Mouse (Mus musculus): ENCODE data around the gene Adam1a. TPM values are rescaled to one million over a fixed set of nuclear protein-coding genes. Genes with fewer than 3 reads are reported as not detected.

The Adam1a gene
- polyA plus RNA-seq (2015; fragmentation: Nextera tagmentation; extraction: Ambion mirVana), result 0.33 and 0.48 TPM in 2 replicates

DNA sequence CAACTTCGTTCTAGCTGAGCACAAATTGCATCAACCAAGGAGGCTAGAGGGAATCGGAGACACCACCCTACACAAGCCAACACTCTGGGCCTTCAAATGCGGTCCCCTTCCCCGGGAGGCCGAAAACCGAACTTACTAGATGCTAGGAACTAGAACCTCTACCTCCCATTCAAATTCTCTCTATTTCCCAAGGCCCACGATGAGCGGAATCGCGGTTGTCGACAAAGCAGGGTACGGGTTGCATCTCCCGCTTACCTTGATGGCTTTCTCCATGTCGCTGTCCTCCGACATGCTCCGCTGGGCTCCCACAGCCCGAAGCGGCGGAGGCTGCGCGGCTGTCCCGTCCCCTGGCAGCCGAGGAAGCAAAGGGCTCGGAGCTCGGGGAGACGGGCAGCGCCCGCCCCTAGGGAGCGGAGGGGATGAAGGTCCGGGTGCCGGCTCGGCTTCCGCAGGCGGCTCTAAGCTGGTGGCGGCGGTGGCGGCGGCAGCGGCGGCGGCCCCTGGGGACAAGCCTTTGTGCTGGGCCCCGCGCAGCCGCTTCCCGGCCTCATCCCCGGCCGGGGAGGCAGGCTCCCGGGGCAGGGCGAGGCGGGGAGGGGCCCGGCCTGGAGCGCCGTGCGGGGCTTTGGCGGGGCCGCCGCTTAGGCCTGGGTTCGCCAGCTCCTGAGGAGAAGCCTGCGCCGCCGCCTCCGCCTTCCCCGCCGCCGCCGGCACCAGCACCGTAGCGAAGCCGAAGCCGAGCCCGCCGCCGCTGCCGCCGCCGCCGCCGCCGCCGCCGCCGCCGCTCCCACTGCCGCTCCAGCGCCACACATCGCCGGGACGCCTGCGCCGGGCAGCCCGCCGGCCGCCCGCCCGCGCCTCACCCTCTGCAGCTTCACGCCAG lies at the start of gene Adam1a, which contains the start of gene Gm42878:
Gene Adam1a, minus strand, starts transcription at position 573 of the 883 bp plus-strand sequence.
Gene Gm42878, minus strand, starts transcription at position 573 of the 883 bp plus-strand sequence.
- no peak for DNase-seq
- Histone ChIP-seq H3K36me3 (peaks cover 2% of the 10 kb centered on the region; the same call in 1 of the 2 replicates), H3K27me3 (no peaks in the 10 kb centered on the region), H3K9me3 (replicated peaks) (no peaks in the 10 kb centered on the region), H3K4me1 (replicated peaks) (peaks cover 65% of the 10 kb centered on the region), H3K27ac (peak within 1 kb of the TSS; percentile 92), H3K4me2 (peak within 1 kb of the TSS; percentile 93), H3K9ac (peak within 1 kb of the TSS; percentile 98), H3K4me3 (replicated peaks) (peak within 1 kb of the TSS; percentile 100)
- ATAC-seq (ENCODE audit: low read depth), result peak; percentile 74
- WGBS (ENCODE audit: insufficient replicate concordance), result under 1% methylated on average over 63 of the region's 97 CpGs

DNA sequence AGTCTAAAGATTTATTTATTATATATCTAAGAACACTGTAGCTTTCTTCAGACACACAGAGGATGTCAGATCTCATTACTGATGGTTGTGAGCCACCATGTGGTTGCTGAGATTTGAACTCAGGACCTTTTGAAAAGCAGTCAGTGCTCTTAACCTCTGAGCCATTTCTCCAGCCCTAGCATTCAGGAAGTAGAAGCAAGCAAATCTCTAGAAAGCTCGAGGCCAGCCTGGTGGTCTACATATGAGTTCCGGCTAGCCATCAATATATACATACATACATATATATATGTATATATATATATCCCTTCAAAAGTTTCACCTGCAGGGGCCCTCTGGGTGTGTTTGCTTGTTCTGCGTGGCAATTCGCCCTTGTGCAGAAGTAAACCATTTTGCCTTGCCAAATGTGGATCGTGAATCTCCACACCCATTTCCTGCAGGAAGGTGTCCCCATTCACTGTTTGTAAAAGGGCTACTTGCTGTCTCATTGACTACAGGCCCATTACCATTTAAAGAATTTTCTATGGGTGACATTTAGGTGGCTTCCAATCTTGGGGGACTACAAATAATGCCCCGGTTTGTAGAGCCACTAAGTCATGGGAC lies 49.5 kb upstream of the Adam1a start:
- no peak for ATAC-seq (ENCODE audit: low read depth)
- Histone ChIP-seq H3K4me3 (replicated peaks) (peak overlapping the region; percentile 78; the same call in 1 of the 2 replicates), H3K27me3 (no peaks in the 10 kb centered on the region), H3K4me2 (peak overlapping the region; percentile 99), H3K9me3 (replicated peaks) (no peaks in the 10 kb centered on the region), H3K27ac (peak overlapping the region; percentile 91; the same call in 1 of the 2 replicates), H3K36me3 (no peaks in the 10 kb centered on the region), H3K9ac (no peak overlapping the region), H3K4me1 (replicated peaks) (peaks cover 66% of the 10 kb centered on the region)
- no peak for DNase-seq
- WGBS (ENCODE audit: insufficient replicate concordance), result 68% methylated on average over 6 of the region's 6 CpGs

DNA sequence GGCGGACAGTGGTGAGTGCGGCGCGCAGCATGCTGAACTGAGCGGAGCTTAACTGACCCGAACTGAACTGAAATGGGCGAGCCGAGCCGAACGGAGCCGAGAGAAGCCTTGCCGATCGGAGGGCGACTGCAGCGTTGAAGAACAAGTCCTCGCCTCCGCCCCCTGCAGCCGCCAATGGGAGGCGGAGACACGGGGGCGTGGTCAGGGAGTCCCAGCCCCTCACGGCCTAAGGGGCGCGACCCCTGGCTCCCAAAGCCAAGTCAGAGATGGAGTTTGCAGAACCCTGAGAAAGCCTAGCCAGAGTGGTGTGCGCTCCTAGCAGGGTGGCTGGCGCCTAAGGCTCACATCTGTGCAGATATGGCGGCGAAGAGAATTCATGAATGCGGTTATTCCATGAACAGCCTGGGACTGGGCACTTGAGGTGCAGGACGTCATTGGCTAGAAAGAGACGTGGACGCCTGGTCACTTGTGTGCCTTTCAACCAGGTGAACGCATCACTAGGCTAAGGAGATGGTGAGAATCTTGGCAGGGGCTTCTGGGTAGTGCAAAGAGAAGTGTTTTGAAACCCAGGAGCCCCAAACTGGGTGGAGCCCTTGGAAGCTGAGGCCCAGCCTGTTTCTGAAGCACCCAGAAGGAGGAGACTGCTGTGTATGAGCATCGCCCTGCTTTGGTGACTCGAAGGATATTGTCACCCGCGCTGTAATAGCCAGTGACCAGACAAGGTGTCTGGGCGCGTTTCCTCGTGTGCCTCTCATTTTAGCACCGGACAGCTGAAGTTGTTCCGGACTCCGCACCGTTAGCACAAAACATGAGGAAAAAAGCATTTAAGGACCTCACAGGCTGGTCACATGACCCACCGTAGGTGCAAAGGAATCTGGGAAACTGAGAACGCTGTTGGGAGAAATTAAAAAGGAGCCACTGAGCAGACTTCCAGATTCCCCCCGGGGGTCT lies 48.4 kb upstream of the Adam1a start, which contains the start of gene Aldh2:
Gene Aldh2, minus strand, starts transcription at position 374 of the 951 bp plus-strand sequence.
- H3K9ac ChIP-seq, result peak within 1 kb of the TSS; percentile 87
- no peaks in the 10 kb centered on the region for H3K9me3 ChIP-seq (replicated peaks)
- no peaks in the 10 kb centered on the region for H3K36me3 ChIP-seq
- peak; percentile 90 for ATAC-seq (ENCODE audit: low read depth)
- peak; percentile 84 for DNase-seq
- WGBS (ENCODE audit: insufficient replicate concordance), result 2% methylated on average over 47 of the region's 47 CpGs
- H3K4me1 ChIP-seq (replicated peaks), result peaks cover 69% of the 10 kb centered on the region
- H3K4me2 ChIP-seq, result peak within 1 kb of the TSS; percentile 99
- H3K4me3 ChIP-seq (replicated peaks), result peak within 1 kb of the TSS; percentile 78
- H3K27me3 ChIP-seq, result no peaks in the 10 kb centered on the region
- peak within 1 kb of the TSS; percentile 91 for H3K27ac ChIP-seq

DNA sequence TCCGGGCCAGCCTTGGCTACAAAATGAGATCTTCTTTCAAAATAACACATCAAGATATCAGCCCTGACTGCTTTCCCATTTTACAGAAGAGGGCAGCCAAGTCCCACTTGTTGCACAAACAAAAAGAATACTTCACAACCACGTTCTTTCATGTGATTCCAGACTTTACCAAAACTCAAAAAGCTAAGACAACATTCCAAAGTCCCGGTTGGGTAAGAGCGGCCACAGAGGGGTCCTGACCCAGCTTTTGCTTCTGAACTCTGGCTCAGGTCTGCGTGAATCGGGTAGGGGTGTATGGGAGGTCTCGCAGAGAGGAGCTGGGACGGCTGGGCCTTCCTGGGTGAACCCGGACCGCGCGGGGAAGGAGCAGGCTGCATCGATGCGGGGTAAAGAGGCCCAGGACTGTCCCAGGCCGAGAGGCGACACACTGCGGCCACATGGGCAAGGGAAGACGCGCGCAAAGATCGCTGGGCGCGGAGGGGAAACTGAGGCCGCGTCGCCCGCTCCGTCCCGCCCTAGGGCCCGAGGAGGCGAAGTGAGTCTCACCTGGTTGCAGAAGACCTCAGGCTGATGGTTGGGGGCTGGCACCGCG lies 47.6 kb upstream of the Adam1a start:
- WGBS (ENCODE audit: insufficient replicate concordance), result 4% methylated on average over 33 of the region's 33 CpGs
- DNase-seq, result peak; percentile 20
- Histone ChIP-seq H3K27ac (peak overlapping the region; percentile 91), H3K9me3 (replicated peaks) (no peaks in the 10 kb centered on the region), H3K36me3 (no peaks in the 10 kb centered on the region), H3K4me3 (replicated peaks) (peak overlapping the region; percentile 78), H3K9ac (peak overlapping the region; percentile 87), H3K4me2 (peak overlapping the region; percentile 99), H3K27me3 (no peaks in the 10 kb centered on the region), H3K4me1 (replicated peaks) (peaks cover 66% of the 10 kb centered on the region)
- peak; percentile 40 for ATAC-seq (ENCODE audit: low read depth)

DNA sequence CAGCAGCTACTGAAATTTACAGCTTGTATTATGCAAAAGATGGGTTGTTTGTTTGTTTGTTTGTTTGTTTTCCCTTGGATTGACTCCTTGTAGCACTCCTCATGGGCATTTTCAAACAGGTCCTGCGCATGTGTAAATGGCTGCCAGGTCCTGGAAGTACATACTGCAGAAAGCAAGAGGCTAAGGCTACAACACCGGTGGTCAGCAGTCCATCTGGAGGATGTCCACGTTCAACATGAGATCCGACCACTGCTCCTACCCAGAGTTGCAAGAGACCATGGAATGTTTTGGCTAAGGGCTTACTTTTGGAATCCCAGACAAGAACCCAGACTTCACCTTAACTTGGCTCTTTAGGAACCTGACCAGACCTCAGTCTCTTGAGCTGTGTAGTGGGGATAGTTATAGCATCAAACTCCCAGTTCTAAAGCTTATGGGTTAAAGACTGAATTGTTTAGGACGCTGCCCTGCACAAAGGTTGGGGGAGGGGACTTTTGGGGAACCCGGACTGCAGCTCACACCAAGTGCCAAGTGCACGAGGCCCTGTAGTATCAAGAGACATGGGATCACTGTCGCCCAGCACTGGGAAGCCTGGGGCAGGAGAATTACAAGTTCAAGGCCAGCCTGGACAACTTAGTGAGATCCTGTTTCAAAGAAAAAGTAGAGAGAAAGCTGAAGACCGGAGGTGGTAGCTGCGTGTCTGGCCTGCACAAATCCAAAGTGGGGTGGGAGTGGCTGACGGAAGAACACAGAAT lies 47.0 kb upstream of the Adam1a start:
- peak overlapping the region; percentile 78 for H3K4me3 ChIP-seq (replicated peaks)
- H3K4me1 ChIP-seq (replicated peaks), result peaks cover 69% of the 10 kb centered on the region
- ATAC-seq (ENCODE audit: low read depth) (no peak), DNase-seq (no peak)
- H3K27me3 ChIP-seq, result no peaks in the 10 kb centered on the region
- peak overlapping the region; percentile 99 for H3K4me2 ChIP-seq
- H3K9me3 ChIP-seq (replicated peaks), result no peaks in the 10 kb centered on the region
- peak overlapping the region; percentile 91 for H3K27ac ChIP-seq
- 54% methylated on average over 11 of the region's 11 CpGs for whole genome bisulfite sequencing (ENCODE audit: insufficient replicate concordance)
- peak overlapping the region; percentile 87 for H3K9ac ChIP-seq
- no peaks in the 10 kb centered on the region for H3K36me3 ChIP-seq

DNA sequence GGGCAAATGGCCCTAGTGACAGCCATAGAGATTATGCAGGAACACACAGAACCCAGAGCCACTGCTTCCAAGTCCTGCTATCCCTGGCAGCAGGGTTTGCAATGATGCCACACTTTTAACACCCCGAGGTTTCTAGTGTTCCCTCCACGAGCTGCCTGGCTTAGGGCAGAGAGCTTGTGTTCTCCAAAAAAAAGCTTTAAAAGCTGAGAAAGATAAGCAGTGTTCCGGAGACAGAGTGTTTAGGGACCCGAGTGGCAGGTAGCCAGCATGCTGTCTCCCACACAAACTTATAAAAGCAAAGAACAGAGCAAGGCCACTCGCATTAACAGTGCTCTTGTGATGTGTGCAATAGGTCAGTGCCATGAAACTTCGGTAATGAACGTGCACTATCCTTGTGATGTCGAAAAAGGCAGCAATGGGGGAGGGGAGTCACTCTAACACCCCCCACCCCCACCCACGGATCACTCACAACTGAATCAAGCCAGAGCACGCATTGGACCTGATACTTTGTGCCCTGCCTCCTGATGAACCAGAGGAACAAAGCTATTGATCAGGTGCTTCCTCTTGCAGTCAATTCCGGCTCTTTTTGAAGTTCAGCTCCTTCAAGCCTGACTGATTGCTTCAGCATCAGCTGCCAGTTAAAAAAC lies 46.3 kb upstream of the Adam1a start:
- Histone ChIP-seq H3K27me3 (no peaks in the 10 kb centered on the region), H3K36me3 (no peaks in the 10 kb centered on the region), H3K27ac (peak overlapping the region; percentile 91), H3K4me2 (peak overlapping the region; percentile 99), H3K4me3 (replicated peaks) (peak overlapping the region; percentile 78; the same call in 1 of the 2 replicates), H3K9me3 (replicated peaks) (no peaks in the 10 kb centered on the region), H3K4me1 (replicated peaks) (peaks cover 70% of the 10 kb centered on the region), H3K9ac (peak overlapping the region; percentile 87)
- DNase-seq (no peak), ATAC-seq (ENCODE audit: low read depth) (no peak)
- 52% methylated on average over 11 of the region's 11 CpGs for WGBS (ENCODE audit: insufficient replicate concordance)

DNA sequence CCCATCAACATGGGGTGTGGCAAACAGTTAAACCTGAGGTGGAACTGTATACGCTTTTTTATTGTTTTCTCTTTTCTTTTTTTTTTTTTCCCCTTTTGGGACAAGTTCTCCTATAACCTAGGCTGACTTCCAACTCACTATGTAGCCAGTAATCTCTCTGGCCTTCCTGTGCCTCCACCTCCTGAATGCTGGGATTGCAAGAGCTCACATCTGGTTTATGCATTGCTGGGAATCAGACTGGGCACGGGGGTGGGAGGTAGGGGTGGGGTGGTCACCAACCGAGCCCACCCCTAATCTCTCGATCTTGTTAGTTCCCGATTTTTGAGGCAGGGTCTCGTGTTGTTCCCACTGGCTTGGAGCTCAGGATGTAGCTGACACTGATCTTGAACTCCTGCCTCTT lies 44.6 kb upstream of the Adam1a start:
- H3K27ac ChIP-seq, result no peak overlapping the region
- H3K27me3 ChIP-seq, result no peaks in the 10 kb centered on the region
- H3K36me3 ChIP-seq, result no peaks in the 10 kb centered on the region
- H3K9ac ChIP-seq, result no peak overlapping the region
- 63% methylated on average over 6 of the region's 6 CpGs for WGBS (ENCODE audit: insufficient replicate concordance)
- H3K4me1 ChIP-seq (replicated peaks), result peaks cover 70% of the 10 kb centered on the region
- DNase-seq, result no peak
- no peak overlapping the region for H3K4me3 ChIP-seq (replicated peaks)
- no peak overlapping the region for H3K4me2 ChIP-seq
- ATAC-seq (ENCODE audit: low read depth), result no peak
- H3K9me3 ChIP-seq (replicated peaks), result no peaks in the 10 kb centered on the region

DNA sequence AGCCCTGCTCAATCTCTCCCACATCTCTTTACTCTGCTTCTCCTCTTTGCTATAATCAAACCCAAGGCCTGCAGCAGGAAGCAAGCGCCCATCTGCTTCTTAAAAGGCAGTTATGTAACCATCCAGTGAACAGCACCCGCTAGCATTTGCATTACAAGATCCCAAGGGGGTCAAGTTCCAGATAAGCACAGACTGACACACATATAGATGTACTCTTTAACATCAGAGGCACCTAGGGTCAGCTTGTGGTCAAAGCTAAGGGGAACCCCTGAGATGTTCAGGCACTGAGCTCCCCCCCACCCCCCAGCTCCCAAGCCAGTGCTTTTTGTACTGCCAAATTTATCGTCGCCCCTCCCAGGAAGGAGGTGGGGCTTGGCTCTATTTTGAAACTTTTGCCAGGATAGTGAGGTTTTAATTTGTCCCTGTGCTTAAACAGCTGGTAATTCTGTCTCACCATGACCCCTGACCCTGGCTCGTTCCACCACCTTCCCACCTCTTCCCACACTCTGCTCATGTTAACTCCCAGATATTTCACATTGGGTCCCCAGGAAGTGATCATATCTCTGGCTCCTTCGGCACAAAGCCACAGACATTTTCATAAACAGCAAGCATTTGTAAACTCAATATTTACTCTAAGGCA lies 41.2 kb upstream of the Adam1a start:
- Histone ChIP-seq H3K4me3 (replicated peaks) (no peak overlapping the region), H3K9me3 (replicated peaks) (no peaks in the 10 kb centered on the region), H3K9ac (peak overlapping the region; percentile 30; the same call in 1 of the 2 replicates), H3K27me3 (no peaks in the 10 kb centered on the region), H3K27ac (peak overlapping the region; percentile 62), H3K4me2 (peak overlapping the region; percentile 37), H3K36me3 (no peaks in the 10 kb centered on the region), H3K4me1 (replicated peaks) (peaks cover 55% of the 10 kb centered on the region)
- DNase-seq (no peak), ATAC-seq (ENCODE audit: low read depth) (no peak)
- 7% methylated on average over 6 of the region's 6 CpGs for WGBS (ENCODE audit: insufficient replicate concordance)

DNA sequence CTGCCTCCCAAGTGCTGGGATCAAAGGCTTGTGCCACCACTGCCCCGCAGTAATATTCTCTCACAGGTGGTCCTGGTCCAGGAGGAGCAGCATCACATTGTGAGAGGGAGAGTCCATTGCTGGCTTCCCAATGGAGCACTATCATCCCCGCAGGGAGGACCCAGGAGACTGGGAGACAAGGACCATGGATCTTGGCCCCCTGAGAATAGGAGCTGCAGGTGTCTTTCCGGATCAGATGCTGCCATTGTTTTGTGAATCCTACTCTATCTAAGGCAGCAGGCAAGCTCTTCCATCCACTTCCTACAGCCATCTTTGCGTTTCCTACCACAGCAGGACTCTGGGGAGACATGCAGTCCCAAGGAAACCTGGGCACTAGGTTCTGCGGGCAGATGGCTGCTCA lies 40.4 kb upstream of the Adam1a start:
- Histone ChIP-seq H3K9ac (no peak overlapping the region), H3K4me2 (no peak overlapping the region), H3K27ac (0 out of 2 replicates have a peak overlapping the region, but pooled peaks have one; percentile 62), H3K4me3 (replicated peaks) (no peak overlapping the region), H3K9me3 (replicated peaks) (no peaks in the 10 kb centered on the region), H3K4me1 (replicated peaks) (peaks cover 48% of the 10 kb centered on the region), H3K36me3 (no peaks in the 10 kb centered on the region), H3K27me3 (no peaks in the 10 kb centered on the region)
- DNase-seq (no peak), ATAC-seq (ENCODE audit: low read depth) (no peak)
- 83% methylated on average over 5 of the region's 5 CpGs for WGBS (ENCODE audit: insufficient replicate concordance)
